Mouse (Mus musculus) stomach, postnatal 0 days (tissue): ENCODE data around the gene Cntn2.

Source experiments
- CTCF ChIP-seq: IDR thresholded peaks from 2 replicates; pipeline ENCODE4 v1.5.1; 2016; ENCODE audit warnings: antibody characterized with exemption, low read depth, mild to moderate bottlenecking, moderate library complexity
- EP300 ChIP-seq: optimal IDR thresholded peaks from 2 replicates; pipeline ENCODE3; 2016; ENCODE audit warnings: antibody characterized with exemption

DNA sequence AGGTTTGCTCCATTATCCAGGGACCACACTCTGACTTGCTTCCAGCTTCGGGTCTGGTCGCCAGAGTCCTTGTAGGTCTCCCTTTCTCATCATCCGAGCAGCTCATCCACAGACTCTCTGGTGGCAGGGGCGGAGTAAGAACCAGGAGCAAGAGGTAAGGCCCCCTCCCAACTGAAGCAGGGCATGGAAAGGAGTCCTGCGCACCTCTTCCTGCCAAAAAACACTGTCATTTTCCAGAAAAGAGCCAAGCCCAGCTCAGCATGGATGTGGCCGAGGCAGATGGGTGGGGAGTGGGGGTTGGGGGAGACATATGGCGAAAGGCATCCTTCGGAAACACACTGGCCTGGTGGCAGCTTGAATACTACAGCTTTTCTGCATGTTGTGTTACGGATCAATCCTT, 26.5 kb upstream of the Cntn2 start:
- TF ChIP-seq CTCF (no peak), EP300 (no peak)
